Mouse (Mus musculus) cortical plate, adult 2 months (tissue): ENCODE measurements around the gene Ubac2.

Experiments
- CTCF ChIP-seq: fragments of 200-500 bp; IDR thresholded peaks from 2 replicates; pipeline ENCODE4 v1.5.1; 2011; ENCODE audit warnings: mild to moderate bottlenecking, control low read depth, low read length; ENCODE audit not compliant: insufficient read depth; ENCODE audit errors: extremely low read depth
- POLR2A ChIP-seq: fragments of 200-500 bp; IDR thresholded peaks from 2 replicates; pipeline ENCODE4 v1.6.1; 2011; ENCODE audit warnings: mild to moderate bottlenecking, low read length, control low read depth; ENCODE audit not compliant: insufficient read depth; ENCODE audit errors: extremely low read depth

DNA sequence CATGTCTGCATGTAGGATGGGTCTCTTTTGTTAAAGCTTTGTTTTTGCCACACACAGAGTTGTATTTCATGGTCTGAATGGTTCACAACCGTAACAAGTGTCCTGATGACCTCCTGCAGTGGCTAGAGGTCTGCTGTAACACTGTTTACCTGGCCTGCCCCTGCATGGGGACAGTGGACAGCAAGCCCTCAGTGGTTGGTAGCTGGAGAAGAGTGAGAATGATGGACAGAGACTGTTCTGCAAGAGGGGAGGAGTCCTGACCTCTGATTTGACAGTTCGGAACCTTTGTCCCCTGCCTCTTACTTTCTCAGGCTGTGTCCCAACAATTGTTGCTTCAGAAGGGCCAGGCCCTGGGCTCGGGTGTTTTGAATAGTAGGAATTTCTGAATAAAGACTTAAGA lies 39.8 kb downstream of the Ubac2 start:
- TF ChIP-seq CTCF (no peak), POLR2A (no peak)
